Mouse (Mus musculus) adrenal gland, postnatal 10 days (tissue): ENCODE results near the gene BC005537. TPM values are rescaled to one million over a fixed set of nuclear protein-coding genes. Genes with fewer than 3 reads are reported as not detected.
"Not testable (repeated sequence)": the region's sequence is repeated elsewhere in the genome, so short reads cannot be mapped to it uniquely, and the experiment has no call there.

Source experiments
- DNase-seq: peaks from one replicate; pipeline ENCODE4 v3.0.0; 2021; ENCODE audit warnings: mixed read lengths
- total RNA-seq, 2 experiments: library from RNA; stranded (reverse); gene quantifications; 2 replicates each; pipeline ENCODE4 v1.2.3; 2021

BC005537 gene
- total RNA-seq, 2 experiments from 2014 or later = 149 to 152 TPM

DNA sequence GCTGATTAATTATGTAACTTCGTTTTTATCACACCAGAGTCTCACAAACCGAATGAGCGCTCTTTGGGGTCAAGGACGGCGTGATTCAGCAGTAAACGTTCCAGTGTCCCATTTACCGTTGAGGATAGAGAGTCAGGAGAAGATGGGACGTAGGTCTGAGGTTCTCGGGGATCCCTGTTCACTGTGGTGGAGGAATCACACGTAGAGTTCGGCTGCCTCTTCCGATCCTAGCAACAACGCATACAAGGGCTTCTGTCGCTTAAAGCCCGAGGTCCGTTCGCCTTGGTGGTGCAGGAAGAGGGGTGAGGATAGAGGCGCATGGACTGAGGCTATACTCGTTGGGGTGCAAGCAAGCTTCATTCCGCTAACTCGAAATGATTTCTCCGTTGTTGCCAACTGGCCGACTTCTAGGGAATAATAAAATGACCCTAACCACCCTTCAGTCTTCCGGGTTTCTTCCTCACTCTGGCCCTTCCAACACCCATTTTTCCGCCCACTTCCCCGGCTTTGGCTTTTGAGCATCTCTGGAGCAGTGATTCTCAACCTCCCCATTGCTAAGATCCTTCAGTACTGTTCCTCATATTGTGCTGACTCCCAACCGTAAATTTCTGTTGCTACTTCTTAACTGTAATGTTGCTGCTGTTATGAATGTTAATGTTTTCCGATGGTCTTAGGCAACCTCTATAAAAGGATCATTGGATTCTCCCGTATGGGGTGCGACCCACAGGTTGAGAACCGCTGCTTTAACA, 1.4 kb upstream of the BC005537 start:
- peak; percentile 76 for DNase-seq

DNA sequence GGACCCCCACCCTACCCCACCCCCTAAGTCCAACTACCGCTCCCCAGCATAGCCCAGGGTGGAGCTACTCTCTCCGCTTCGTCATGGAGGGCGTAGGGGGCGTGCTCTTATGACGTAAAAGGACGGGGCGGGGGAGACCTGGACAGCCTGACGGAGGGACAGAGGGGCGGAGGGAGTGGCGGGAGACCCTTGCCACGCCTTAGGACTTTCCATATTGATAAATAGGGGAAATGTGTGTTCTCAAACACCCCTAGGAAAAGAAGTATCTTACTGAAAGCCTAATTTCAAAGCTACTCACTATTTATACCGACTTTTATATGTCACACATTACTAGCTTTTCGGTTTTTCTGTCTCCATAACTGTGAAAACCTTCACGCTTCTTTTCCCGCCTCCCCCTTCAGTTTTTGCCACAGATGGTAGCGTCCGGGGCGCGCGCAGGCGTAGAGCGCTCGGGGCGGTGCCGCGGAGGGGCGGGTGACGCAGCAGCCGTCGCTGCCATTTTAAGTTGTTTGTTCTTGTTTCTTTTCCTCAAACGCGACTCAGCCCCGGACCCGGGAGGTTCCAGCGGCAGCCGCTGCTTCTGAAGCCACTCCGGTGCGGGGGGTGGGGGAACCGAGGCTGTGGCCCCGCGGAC, 666 bp upstream of the BC005537 start:
- DNase-seq = peak; percentile 98

DNA sequence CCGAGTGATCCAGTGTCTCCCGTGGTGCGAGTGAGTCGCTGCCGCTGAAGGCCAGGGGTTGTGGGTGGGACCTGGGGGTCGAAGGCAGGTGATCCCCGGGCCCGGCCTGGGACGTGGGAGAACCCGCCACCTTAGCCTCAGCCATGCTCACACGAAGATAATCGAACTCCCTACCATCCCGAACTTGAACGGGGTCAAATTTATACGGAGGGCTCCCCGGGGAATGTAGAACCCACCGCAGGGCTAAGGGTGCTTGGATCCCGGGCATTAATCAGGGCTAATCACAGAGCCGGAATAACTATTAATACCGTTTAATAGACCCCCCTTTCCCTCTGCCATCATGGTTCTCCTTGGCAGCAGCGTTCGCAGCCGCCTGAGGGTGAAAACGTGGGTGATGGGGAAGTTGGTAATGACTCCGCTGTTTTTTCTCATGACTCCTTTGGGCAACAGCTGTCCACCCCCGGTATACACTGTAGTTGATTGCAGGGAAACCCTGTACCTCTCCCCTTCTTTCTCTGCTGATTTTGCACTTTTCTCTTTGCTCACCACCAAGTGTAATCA, 754 bp downstream of the BC005537 start:
- DNase-seq = peak; percentile 32

DNA sequence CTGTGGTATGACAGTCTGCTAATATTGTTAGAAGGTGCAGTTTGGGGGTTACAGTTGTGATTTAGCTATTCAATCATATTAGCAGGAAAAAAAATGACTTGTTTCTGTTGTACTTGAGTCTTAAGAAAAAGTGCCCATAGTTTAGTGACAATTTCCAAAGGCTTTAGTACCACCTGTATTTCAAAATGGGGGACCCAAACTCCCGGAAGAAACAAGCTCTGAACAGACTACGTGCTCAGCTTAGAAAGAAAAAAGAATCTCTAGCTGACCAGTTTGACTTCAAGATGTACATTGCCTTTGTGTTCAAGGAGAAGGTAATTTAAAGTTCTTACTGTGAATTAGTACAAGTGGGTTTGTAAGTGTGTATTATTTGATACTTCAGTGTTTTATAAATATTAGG, 1.7 kb downstream of the BC005537 start:
- DNase-seq = no peak

DNA sequence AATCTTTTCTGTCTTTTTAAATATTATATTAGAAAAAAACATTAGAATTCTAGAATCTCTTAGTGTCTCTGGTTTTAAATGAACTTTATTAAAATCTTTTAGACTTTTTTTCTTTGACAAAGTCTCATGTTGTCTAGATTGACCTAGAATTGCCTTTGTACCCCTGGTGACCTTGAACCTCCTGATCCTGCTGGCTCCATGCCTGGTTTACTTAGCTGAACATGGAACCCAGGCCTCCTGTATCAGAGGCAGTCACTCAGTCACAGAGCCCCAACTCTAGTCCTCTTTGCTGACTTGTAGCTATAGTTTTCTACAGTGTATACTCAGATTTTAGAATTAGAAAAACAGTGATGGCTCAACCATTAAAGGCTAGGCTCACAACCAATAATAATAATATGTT, 4.6 kb downstream of the BC005537 start:
- peak; percentile 58 for DNase-seq

DNA sequence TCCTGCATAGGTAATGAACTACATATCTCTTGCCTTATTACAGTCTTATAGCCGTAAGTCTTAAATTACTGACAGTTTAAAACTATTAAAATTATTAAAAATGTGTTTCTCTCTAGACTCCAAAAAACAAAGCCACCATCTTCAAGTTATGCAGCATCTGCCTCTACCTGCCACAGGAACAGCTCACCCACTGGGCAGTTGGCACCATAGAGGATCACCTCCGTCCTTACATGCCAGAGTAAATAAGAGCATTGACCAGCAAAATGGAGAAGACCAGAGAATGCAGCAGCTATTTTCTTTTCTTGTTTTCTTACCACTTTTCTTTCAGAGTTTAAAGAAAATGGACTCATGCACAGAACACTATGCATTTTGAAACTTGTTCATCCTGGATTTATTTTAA, 11.1 kb downstream of the BC005537 start:
- DNase-seq = no peak

DNA sequence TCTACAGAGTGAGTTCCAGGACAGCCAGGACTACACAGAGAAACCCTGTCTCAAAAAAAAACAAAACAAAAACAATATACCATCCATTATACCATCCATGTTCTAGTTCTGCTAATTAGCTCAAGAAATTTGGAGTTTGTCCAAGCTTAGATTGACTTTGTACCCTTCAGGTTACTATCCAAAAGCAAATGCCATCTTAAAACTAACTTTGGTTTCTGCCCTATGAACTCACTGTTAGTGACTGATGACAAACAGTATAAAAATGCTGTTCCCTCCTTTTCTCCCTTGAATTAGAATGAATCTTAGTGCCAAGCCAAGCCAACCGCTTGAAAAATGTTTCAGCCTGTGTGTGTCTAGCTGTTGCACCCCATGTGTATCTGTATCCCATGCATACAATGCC, 13.2 kb downstream of the BC005537 start:
- DNase-seq = no peak

DNA sequence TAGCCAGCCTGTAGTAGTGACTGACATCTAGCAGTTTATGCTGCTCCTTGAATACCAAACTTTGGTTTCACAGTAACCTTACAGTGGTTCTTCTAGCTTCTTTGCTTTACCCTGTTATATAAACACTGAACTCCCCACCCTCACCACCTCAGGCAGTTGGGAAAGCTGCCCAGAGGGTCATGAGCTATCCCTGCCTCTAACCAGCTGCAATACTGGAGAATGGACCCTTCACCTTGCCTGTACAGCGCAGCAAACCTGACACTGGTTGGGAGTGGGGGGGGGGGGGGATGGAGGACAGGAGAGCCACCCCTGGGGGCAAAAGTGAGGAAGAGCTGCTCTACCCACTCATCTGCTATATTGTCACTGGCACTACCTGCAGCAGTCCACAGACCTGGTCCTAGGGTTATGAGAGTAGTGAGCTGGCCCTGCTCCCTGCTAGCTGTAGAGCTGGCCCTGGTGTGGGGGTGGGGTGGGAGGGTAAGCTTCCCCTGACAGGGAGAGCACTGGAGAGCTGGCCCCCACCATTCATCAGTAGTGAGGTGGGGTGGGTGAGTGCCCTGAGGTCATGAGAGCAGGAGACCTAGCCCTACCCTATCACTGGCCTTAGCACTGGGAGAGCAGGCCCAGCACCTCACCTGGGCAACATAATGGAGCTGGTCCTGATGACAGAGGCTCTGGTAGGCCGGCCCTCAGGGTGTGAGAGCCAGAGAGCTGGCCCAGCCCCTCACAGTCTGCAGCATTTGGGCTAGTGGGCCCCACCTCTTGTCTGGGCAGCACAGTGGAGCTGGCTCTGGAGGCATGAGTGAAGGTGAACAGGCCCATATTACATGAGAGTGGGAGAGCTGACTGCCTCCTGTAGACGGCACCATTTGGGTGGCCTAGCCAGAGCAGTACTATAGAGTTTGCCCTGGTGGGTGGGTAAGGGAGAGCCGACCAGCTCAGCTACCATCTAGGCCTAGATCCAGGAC, 15.0 kb downstream of the BC005537 start:
- no peak for DNase-seq

DNA sequence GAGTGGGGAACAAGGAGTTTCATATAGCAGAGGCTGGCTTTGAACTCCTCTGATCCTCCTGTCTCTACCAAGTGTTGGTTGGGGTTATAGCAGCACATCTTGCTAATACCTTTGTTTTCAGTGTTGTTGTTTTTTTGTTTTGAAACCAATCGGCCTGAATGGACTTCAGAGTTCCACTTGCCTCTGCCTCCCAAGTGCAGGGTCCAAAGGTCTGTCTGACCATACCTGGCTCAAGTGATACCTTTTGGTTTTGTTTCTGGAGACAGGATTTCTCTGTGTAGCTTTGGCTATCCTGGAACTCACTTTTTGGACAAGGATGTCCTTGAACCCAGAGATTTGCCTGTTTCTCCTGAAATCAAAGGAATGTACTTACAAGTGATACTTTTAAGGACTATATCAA, 18.5 kb downstream of the BC005537 start:
- DNase-seq = no peak

DNA sequence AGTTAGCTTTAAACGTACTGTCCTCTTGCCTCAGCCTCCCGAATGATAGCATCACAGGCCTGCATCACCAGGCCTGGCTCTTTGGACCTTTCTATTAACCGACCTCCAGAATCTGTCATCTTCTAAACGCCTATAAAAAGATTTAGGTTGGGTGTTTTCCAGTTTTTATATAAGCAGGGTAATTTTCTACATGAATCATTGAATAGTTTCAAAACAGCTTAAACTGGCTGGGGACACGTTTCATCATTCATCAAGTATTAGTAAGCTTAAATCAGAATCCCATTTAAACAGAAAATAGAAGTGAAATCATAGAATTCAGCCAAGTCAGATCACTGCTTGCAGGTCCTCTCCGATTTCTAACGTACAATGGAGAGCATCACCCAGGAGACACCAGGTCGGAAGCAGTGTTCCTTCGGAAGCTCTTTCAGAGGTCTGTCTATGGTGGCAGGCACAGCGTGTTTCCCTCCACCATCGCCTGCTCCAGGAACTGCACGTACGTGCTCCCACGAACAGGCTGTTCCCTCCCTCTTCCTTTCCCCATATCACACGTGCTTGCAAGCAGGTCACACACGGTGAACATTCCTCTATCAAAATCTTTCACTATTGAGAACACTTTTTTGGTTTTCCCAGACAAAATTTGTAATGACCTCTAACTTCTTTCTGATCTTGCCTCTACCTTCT, 21.3 kb downstream of the BC005537 start:
- no peak for DNase-seq

DNA sequence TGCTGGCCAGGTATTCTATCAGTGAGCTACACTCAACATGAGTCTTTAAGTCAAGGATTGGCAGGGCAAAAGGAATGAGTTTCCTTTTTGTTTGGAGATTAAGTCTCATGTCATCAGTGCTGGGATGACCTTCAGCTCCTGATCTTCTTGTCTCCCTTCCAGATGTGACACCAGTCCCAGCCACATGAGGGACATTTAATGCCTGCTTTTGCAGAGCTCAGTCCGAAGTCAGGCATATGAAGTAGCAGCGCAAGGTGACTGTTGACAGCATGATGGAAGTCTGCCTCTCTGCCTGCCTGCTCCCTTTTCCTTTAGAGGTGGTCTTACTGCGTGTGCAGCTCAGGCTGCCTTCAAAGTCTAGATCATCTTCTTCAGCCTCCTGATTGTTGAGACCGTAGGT, 23.2 kb downstream of the BC005537 start:
- DNase-seq = no peak

DNA sequence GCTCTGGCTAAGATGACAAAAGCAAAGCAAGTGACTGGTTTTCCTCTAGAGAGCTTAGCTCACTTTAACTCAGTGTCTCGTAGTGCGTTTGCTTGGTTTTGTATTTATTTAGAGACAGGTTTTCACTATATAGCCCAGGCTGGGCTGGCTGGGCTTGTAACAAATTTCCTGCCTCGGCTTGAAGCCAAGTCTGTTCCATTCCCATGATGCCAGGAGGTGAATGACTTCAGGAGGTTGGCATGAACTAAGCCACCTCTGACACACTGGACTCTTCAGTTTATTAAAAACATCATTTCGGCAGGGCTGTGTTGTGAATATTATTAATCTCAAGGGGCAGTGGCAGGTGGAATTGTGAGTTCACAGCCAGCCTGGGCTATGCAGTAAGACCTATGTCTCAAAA, 24.1 kb downstream of the BC005537 start:
- DNase-seq = peak; percentile 47

DNA sequence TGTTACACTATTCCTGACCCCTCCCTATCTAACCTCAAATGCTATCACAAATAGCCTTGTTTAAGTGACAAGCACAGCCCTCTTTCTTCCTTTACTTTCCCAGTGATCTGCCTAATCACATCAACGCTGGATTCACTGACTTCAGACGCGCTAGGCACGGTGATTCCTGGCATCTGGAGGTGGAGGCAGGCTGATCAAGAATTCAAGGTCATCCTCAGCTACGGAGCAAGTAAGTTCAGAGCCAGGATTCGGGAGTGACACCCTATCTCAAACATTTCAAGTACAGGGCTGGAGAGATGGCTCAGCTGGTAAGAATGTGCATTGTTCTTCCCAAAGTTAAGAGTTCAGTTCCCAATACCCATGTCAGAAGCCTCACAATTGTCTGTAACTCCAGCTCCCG, 24.7 kb downstream of the BC005537 start:
- DNase-seq = no peak

DNA sequence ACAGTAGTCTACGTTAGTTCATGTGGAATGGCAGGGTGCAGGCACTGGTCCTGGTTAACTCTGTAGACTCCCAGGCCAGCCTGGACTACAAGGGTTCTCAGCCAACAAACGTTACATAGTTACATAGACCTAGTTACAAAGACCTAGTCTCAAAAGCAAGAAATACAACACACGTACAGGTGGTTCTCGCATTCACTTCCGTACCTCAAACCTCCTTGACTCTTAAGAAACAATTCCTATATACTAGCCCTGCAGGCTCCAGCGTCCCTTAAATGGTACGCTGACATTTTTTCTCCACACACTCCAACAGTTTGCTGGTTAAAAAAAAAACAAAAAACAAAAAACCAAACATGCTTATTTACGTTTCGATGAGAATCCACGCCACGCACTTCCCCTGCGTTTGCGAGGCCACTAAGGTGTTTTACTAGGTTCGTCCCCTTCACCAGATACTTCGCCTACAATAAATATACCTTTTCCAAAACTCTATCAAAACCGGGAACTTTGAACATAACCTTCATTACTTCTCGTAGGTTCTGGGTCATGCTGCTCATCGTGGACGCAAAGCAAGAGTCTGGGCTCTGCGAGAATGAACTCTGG, 29.4 kb downstream of the BC005537 start:
- no peak for DNase-seq

DNA sequence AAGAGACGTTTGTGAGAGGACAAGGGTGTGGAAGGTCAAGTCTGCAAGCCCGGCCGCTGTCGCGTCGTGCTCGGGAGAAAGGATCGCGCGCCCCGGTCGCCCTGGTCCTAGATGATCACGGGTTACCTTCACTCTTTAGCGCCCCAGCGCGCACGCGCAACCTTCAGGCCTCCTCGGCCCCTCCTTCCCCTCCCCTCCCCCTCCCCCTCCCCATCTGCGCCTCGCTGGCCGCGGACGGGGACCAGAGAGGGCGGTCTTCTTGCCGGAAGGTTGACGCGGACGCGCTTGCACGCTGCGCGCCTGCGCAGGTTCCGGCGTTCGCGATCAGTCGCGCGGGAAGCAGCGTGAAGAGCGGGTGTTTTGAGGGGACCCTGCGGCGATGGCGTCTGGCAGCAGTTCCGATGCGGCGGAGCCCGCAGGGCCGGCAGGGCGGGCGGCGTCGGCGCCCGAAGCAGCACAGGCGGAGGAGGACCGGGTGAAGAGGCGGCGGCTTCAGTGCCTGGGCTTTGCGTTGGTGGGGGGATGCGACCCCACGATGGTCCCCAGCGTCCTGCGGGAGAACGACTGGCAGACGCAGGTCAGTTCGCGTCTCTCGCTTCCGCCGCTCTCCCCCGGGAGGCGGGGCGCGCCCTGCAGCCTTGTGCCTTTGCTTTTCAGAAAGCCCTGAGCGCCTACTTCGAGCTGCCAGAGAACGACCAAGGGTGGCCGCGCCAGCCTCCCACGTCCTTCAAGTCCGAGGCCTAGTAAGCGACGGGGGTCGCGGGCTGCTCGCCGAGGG, 30.1 kb downstream of the BC005537 start, which contains the start of the genes Acot13 and Tdp2:
TSS of gene Acot13 (minus strand) at position 188 of the 778 bp plus-strand sequence.
TSS of gene Tdp2 (plus strand) at position 327 of the 778 bp plus-strand sequence.
- DNase-seq = peak; percentile 96

DNA sequence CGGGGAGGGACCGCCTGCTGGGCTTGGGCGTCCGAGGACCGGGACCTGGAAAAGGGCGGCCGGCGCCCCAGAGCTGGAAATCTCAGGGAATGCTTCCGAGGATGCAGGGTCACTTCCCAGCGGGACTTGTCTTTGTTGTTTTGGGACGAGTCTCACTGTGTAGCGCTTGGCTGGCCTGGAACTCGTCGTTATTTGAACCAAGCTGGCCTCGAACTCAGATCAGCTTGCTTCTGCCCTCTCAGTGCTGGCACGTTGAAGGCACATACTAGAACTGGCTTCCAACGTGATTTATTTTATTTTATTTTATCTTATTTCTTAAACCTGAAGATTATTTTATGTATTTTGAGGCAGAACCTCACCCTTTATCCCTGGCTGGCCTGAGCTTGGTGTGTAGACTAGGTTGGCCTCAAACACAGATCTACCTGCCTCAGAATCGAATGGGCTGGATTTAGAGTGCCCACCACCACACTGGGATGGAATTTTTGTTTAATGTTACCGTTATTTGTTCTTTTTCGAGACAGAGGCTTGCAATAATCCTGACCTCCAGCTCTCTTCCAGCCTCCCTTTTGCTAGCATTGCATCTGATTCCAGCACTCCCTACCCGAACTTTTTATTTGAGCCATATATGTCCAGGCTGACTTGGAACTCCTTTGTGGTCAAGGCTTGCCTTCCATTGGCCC, 30.8 kb downstream of the BC005537 start:
- DNase-seq = no peak

DNA sequence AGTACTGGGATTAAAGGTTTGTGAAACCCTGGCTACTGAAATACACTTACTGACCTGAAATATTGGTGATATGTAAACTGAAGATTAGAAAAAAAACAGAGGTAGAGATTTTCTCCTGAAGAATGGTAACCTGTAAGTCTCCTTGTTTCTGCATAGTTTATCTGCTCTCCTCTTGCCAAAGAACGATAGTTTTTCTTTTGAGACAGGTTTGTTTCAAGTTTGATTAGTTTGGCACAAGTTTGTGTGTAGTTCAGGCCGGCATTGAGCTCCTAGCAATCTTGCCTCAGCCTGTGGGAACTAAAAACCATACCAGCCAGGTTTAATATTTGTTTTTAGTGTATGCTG, 31.3 kb downstream of the BC005537 start:
- no peak for DNase-seq

DNA sequence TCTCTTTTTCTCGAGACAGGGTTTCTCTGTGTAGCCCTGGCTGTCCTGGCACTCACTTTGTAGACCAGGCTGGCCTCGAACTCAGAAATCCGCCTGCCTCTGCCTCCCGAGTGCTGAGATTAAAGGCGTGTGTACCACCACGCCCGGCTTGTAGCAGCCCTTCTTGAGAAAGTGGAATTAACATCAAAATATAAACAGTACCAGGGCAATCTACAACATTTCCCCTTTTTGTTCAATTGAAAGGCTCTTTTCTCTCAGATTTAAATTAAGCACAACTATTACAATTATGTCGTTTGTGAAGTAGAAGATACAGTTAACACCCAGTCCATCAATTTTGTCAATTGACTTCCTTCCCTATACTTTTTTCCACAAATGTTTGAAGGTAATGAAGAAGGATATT, 36.3 kb downstream of the BC005537 start:
- not testable (repeated sequence) for DNase-seq

DNA sequence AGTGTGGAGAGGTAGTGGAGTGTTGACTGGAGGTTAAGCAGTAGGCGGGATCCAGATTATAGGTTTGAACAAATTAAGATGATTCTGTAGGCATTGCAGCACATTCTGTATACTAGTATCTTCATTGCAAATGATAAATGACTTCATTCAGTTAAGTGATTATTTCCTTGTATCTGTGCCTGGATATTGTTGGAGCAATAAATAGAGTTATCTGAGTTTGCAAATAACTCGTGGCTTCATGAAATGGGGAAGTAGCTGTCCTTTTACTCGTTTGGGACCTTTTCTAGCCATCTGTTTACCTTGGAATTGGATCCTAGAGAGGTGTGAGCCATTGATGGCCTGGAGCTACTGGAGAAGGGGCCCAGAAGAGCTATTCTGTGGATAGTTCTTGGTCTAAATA, 38.4 kb downstream of the BC005537 start:
- no peak for DNase-seq

DNA sequence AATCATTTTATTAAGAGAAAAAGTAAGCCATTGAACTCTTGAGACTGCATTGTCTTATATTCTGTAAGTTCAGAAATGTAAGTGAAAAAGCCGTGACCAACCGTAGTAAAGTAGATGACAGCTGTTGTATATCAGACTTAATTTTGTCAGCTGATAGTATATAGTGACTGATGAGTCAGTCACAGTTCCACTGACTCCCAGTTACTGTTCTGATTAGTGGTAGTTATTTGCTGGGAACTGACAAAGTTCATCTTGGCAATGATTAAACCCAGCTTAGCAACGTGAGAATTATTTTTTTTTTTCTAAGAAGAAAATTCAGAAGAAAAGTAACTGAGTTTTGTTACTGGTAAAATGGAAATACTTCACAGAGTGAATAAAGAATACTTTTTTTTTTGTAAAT, 40.2 kb downstream of the BC005537 start:
- no peak for DNase-seq
